Mouse (Mus musculus) lung, embryonic 14.5 days (tissue): Measurements from ENCODE around the gene Gm20696. TPM values are rescaled to one million over a fixed set of nuclear protein-coding genes. Genes with fewer than 3 reads are reported as not detected.

Experiments
- ATAC-seq: fragments of 200-750 bp; cut with Nextera tagmentation; 2 replicates; pipeline ENCODE4 v1.8.0; 2017; ENCODE audit warnings: mild to moderate bottlenecking, moderate TSS enrichment, moderate library complexity; ENCODE audit not compliant: insufficient read depth
- DNase-seq: peaks from one replicate; pipeline ENCODE4 v3.0.0-alpha.2; 2015
- H3K27ac ChIP-seq: fragments of 300-500 bp; sonication (generic); 2 replicates; pipeline ENCODE4 v1.5.1; 2014; ENCODE audit warnings: low read depth, mild to moderate bottlenecking, moderate library complexity
- H3K27me3 ChIP-seq: fragments of 300-500 bp; sonication (generic); 2 replicates; pipeline ENCODE4 v1.6.1; 2014; ENCODE audit warnings: low read length, control low read depth; ENCODE audit not compliant: insufficient read depth
- H3K36me3 ChIP-seq: fragments of 300-500 bp; sonication (generic); 2 replicates; pipeline ENCODE4 v1.6.1; 2014; ENCODE audit warnings: control low read depth; ENCODE audit not compliant: insufficient read depth
- H3K4me1 ChIP-seq: fragments of 300-500 bp; sonication (generic); 2 replicates; pipeline ENCODE4 v1.6.1; 2014; ENCODE audit warnings: antibody characterized with exemption, control low read depth; ENCODE audit not compliant: insufficient read depth
- H3K4me2 ChIP-seq: fragments of 300-500 bp; sonication (generic); 2 replicates; pipeline ENCODE4 v1.6.1; 2014; ENCODE audit warnings: mild to moderate bottlenecking
- H3K4me3 ChIP-seq: fragments of 300-500 bp; sonication (generic); 2 replicates; pipeline ENCODE4 v1.5.1; 2014; ENCODE audit warnings: low read depth, low read length
- H3K9ac ChIP-seq: fragments of 300-500 bp; sonication (generic); 2 replicates; pipeline ENCODE4 v1.6.1; 2014
- H3K9me3 ChIP-seq: fragments of 300-500 bp; sonication (generic); 2 replicates; pipeline ENCODE4 v1.6.1; 2016; ENCODE audit warnings: low read depth, low read length, control low read depth
- CTCF ChIP-seq: IDR thresholded peaks from 2 replicates; pipeline ENCODE4 v1.5.1; 2016; ENCODE audit warnings: antibody characterized with exemption, low read depth
- WGBS: fragments of 180-500 bp; shearing (Covaris S2); extraction: QIAGEN DNeasy Blood & Tissue Kit; methylation state at CpG from one replicate; pipeline ENCODE4 v1.1.7; 2014; 5-methylcytosine and 5-hydroxymethylcytosine counted together
- polyA plus RNA-seq: library from polyadenylated mRNA; unstranded; fragments of >200 nt; fragmentation: Nextera tagmentation; extraction: Ambion mirVana; gene quantifications from 2 replicates; pipeline ENCODE4 v1.2.1, GENCODE M21; 2014

Gm20696 gene
- polyA plus RNA-seq, 1 experiment from 2014 or later, result 7.3 TPM

- ATAC-seq (no peak), DNase-seq (no peak)
- Histone ChIP-seq H3K9me3 (no peaks in the 10 kb centered on the region), H3K4me1 (no peaks in the 10 kb centered on the region), H3K4me2 (no peak overlapping the region), H3K36me3 (peaks cover 9% of the 10 kb centered on the region; the same call in 1 of the 2 replicates), H3K27me3 (no peaks in the 10 kb centered on the region), H3K4me3 (no peak overlapping the region), H3K9ac (no peak overlapping the region), H3K27ac (no peak overlapping the region)
- WGBS, result 64% methylated on average over 8 of the region's 8 CpGs
- TF ChIP-seq CTCF, result no peak
Measured at GRCm38 (mm10) chr6:99636801-99637200, 29.8 kb downstream of the Gm20696 start.

GRCm38 (mm10) chr6:99636121-99636520 lies 30.5 kb downstream of the Gm20696 start:
- WGBS, result 54% methylated on average over 9 of the region's 9 CpGs
- Histone ChIP-seq H3K27me3 (no peaks in the 10 kb centered on the region), H3K36me3 (peaks cover 14% of the 10 kb centered on the region; the same call in 1 of the 2 replicates), H3K4me3 (no peak overlapping the region), H3K4me2 (no peak overlapping the region), H3K9ac (no peak overlapping the region), H3K4me1 (no peaks in the 10 kb centered on the region), H3K27ac (no peak overlapping the region), H3K9me3 (no peaks in the 10 kb centered on the region)
- DNase-seq (no peak), ATAC-seq (no peak)
- no peak for TF ChIP-seq CTCF

GRCm38 (mm10) chr6:99632121-99632980 lies 34.2 kb downstream of the Gm20696 start:
- no peak overlapping the region for H3K4me3 ChIP-seq
- H3K4me2 ChIP-seq, result no peak overlapping the region
- H3K36me3 ChIP-seq, result peaks cover 21% of the 10 kb centered on the region
- DNase-seq, result no peak
- no peaks in the 10 kb centered on the region for H3K9me3 ChIP-seq
- no peak overlapping the region for H3K9ac ChIP-seq
- 57% methylated on average over 32 of the region's 32 CpGs for WGBS
- TF ChIP-seq CTCF, result no peak
- ATAC-seq, result no peak
- H3K4me1 ChIP-seq, result no peaks in the 10 kb centered on the region
- H3K27me3 ChIP-seq, result no peaks in the 10 kb centered on the region
- H3K27ac ChIP-seq, result no peak overlapping the region

- Histone ChIP-seq H3K4me3 (no peak overlapping the region), H3K27ac (no peak overlapping the region), H3K9ac (no peak overlapping the region), H3K4me1 (no peaks in the 10 kb centered on the region), H3K27me3 (no peaks in the 10 kb centered on the region), H3K9me3 (no peaks in the 10 kb centered on the region), H3K36me3 (peaks cover 19% of the 10 kb centered on the region), H3K4me2 (no peak overlapping the region)
- no peak for TF ChIP-seq CTCF
- 86% methylated on average over 5 of the region's 5 CpGs for WGBS
- DNase-seq, result no peak
- ATAC-seq, result no peak
Measured at GRCm38 (mm10) chr6:99631637-99632036, 35.0 kb downstream of the Gm20696 start.

- Histone ChIP-seq H3K4me3 (no peak overlapping the region), H3K9ac (no peak overlapping the region), H3K4me2 (no peak overlapping the region), H3K9me3 (no peaks in the 10 kb centered on the region), H3K27ac (no peak overlapping the region), H3K27me3 (no peaks in the 10 kb centered on the region), H3K36me3 (peaks cover 19% of the 10 kb centered on the region), H3K4me1 (no peaks in the 10 kb centered on the region)
- ATAC-seq, result no peak
- TF ChIP-seq CTCF, result 0 out of 2 replicates have a peak, but pooled peaks have one; percentile 13
- DNase-seq, result no peak
- WGBS, result 79% methylated on average over 8 of the region's 8 CpGs
Measured at GRCm38 (mm10) chr6:99629726-99630458, 36.7 kb downstream of the Gm20696 start.

GRCm38 (mm10) chr6:99626347-99626746 lies 40.2 kb downstream of the Gm20696 start:
- WGBS, result 81% methylated on average over 2 of the region's 2 CpGs
- H3K9ac ChIP-seq, result no peak overlapping the region
- no peaks in the 10 kb centered on the region for H3K27me3 ChIP-seq
- H3K27ac ChIP-seq, result no peak overlapping the region
- no peak for DNase-seq
- no peaks in the 10 kb centered on the region for H3K4me1 ChIP-seq
- H3K9me3 ChIP-seq, result no peaks in the 10 kb centered on the region
- no peak overlapping the region for H3K4me2 ChIP-seq
- peaks cover 15% of the 10 kb centered on the region for H3K36me3 ChIP-seq
- TF ChIP-seq CTCF, result no peak
- H3K4me3 ChIP-seq, result no peak overlapping the region
- ATAC-seq, result no peak

- ATAC-seq (no peak), DNase-seq (no peak)
- no peak overlapping the region for H3K27ac ChIP-seq
- H3K4me2 ChIP-seq, result no peak overlapping the region
- H3K9me3 ChIP-seq, result no peaks in the 10 kb centered on the region
- H3K4me1 ChIP-seq, result no peaks in the 10 kb centered on the region
- H3K4me3 ChIP-seq, result no peak overlapping the region
- H3K27me3 ChIP-seq, result no peaks in the 10 kb centered on the region
- no peak for TF ChIP-seq CTCF
- 45% methylated on average over 7 of the region's 7 CpGs for WGBS
- H3K36me3 ChIP-seq, result peaks cover 14% of the 10 kb centered on the region
- H3K9ac ChIP-seq, result no peak overlapping the region
Measured at GRCm38 (mm10) chr6:99625803-99626202, 40.8 kb downstream of the Gm20696 start.
